Mouse (Mus musculus): Measurements from ENCODE around the gene Nudt16l1. TPM values are rescaled to one million over a fixed set of nuclear protein-coding genes. Genes with fewer than 3 reads are reported as not detected.

Gene Nudt16l1
- polyA plus RNA-seq, 1 experiment from 2014 or later: 132 TPM

- Histone ChIP-seq H3K9me3 (ENCODE audit: control insufficient read depth, low read length) (no peaks in the 10 kb centered on the region), H3K27ac (ENCODE audit: low read depth, low read length) (no peak overlapping the region), H3K4me3 (ENCODE audit: low read depth, low read length) (no peak overlapping the region), H3K9ac (ENCODE audit: low read length) (no peak overlapping the region), H3K4me2 (no peak overlapping the region), H3K27me3 (ENCODE audit: control insufficient read depth, insufficient read depth, low read length) (no peaks in the 10 kb centered on the region), H3K36me3 (ENCODE audit: control insufficient read depth, insufficient read depth, low read length) (no peaks in the 10 kb centered on the region), H3K4me1 (ENCODE audit: control insufficient read depth, insufficient read depth, low read length) (no peaks in the 10 kb centered on the region)
- no peak for ATAC-seq (ENCODE audit: low FRiP score)
- no peak for DNase-seq (ENCODE audit: low spot score, missing footprints)
- WGBS: 80% methylated on average over 5 of the region's 5 CpGs
These were observed 36.0 kb downstream of the Nudt16l1 start for GRCm38 (mm10) chr16:4974521-4974920.

GRCm38 (mm10) chr16:4976180-4976579 lies 37.6 kb downstream of the Nudt16l1 start:
- Histone ChIP-seq H3K4me1 (ENCODE audit: control insufficient read depth, insufficient read depth, low read length) (no peaks in the 10 kb centered on the region), H3K4me2 (no peak overlapping the region), H3K27ac (ENCODE audit: low read depth, low read length) (no peak overlapping the region), H3K9me3 (ENCODE audit: control insufficient read depth, low read length) (no peaks in the 10 kb centered on the region), H3K9ac (ENCODE audit: low read length) (no peak overlapping the region), H3K4me3 (ENCODE audit: low read depth, low read length) (no peak overlapping the region), H3K36me3 (ENCODE audit: control insufficient read depth, insufficient read depth, low read length) (no peaks in the 10 kb centered on the region), H3K27me3 (ENCODE audit: control insufficient read depth, insufficient read depth, low read length) (no peaks in the 10 kb centered on the region)
- WGBS: 74% methylated on average over 2 of the region's 2 CpGs
- no peak for DNase-seq (ENCODE audit: low spot score, missing footprints)
- ATAC-seq (ENCODE audit: low FRiP score): no peak

GRCm38 (mm10) chr16:4978275-4979051 lies 39.9 kb downstream of the Nudt16l1 start:
- no peak for ATAC-seq (ENCODE audit: low FRiP score)
- Histone ChIP-seq H3K9me3 (ENCODE audit: control insufficient read depth, low read length) (no peaks in the 10 kb centered on the region), H3K36me3 (ENCODE audit: control insufficient read depth, insufficient read depth, low read length) (no peaks in the 10 kb centered on the region), H3K27me3 (ENCODE audit: control insufficient read depth, insufficient read depth, low read length) (no peaks in the 10 kb centered on the region), H3K27ac (ENCODE audit: low read depth, low read length) (no peak overlapping the region), H3K9ac (ENCODE audit: low read length) (no peak overlapping the region), H3K4me2 (no peak overlapping the region), H3K4me1 (ENCODE audit: control insufficient read depth, insufficient read depth, low read length) (no peaks in the 10 kb centered on the region), H3K4me3 (ENCODE audit: low read depth, low read length) (no peak overlapping the region)
- DNase-seq (ENCODE audit: low spot score, missing footprints): no peak
- WGBS: 69% methylated on average over 5 of the region's 5 CpGs

- no peaks in the 10 kb centered on the region for H3K27me3 ChIP-seq (ENCODE audit: control insufficient read depth, insufficient read depth, low read length)
- H3K9me3 ChIP-seq (ENCODE audit: control insufficient read depth, low read length): no peaks in the 10 kb centered on the region
- no peak overlapping the region for H3K9ac ChIP-seq (ENCODE audit: low read length)
- DNase-seq (ENCODE audit: low spot score, missing footprints) (no peak), ATAC-seq (ENCODE audit: low FRiP score) (peak; percentile 57; the same call in 1 of the 2 replicates)
- no peak overlapping the region for H3K27ac ChIP-seq (ENCODE audit: low read depth, low read length)
- 72% methylated on average over 4 of the region's 4 CpGs for WGBS
- no peak overlapping the region for H3K4me2 ChIP-seq
- no peaks in the 10 kb centered on the region for H3K36me3 ChIP-seq (ENCODE audit: control insufficient read depth, insufficient read depth, low read length)
- no peaks in the 10 kb centered on the region for H3K4me1 ChIP-seq (ENCODE audit: control insufficient read depth, insufficient read depth, low read length)
- no peak overlapping the region for H3K4me3 ChIP-seq (ENCODE audit: low read depth, low read length)
These were observed 41.3 kb downstream of the Nudt16l1 start for GRCm38 (mm10) chr16:4979755-4980380.

- H3K9me3 ChIP-seq (ENCODE audit: control insufficient read depth, low read length): no peaks in the 10 kb centered on the region
- no peaks in the 10 kb centered on the region for H3K36me3 ChIP-seq (ENCODE audit: control insufficient read depth, insufficient read depth, low read length)
- no peak overlapping the region for H3K4me3 ChIP-seq (ENCODE audit: low read depth, low read length)
- H3K4me1 ChIP-seq (ENCODE audit: control insufficient read depth, insufficient read depth, low read length): no peaks in the 10 kb centered on the region
- 93% methylated on average over 12 of the region's 12 CpGs for WGBS
- no peak overlapping the region for H3K9ac ChIP-seq (ENCODE audit: low read length)
- H3K27me3 ChIP-seq (ENCODE audit: control insufficient read depth, insufficient read depth, low read length): no peaks in the 10 kb centered on the region
- ATAC-seq (ENCODE audit: low FRiP score) (no peak), DNase-seq (ENCODE audit: low spot score, missing footprints) (no peak)
- H3K4me2 ChIP-seq: no peak overlapping the region
- H3K27ac ChIP-seq (ENCODE audit: low read depth, low read length): no peak overlapping the region
These were observed 46.2 kb downstream of the Nudt16l1 start for GRCm38 (mm10) chr16:4984717-4985116.

Other genes starting within 250 kb of the Nudt16l1 start
- gene Nmral1, start 219.4 kb upstream of the Nudt16l1 start, polyA plus RNA-seq (2014; fragmentation: Nextera tagmentation; extraction: Ambion mirVana): 174 and 191 TPM in 2 replicates
- gene Hmox2, start 212.4 kb upstream of the Nudt16l1 start, polyA plus RNA-seq (2014; fragmentation: Nextera tagmentation; extraction: Ambion mirVana): 82.2 and 82.7 TPM in 2 replicates
- 85.7 and 85.8 TPM in 2 replicates for gene Cdip1, start 148.5 kb upstream of the Nudt16l1 start, polyA plus RNA-seq (2014; fragmentation: Nextera tagmentation; extraction: Ambion mirVana)
- 0.29 TPM in 1 of 2 replicates, not detected in the other for gene 4930562C15Rik, start 103.3 kb upstream of the Nudt16l1 start, polyA plus RNA-seq (2014; fragmentation: Nextera tagmentation; extraction: Ambion mirVana)
- gene Ubald1, start 58.4 kb upstream of the Nudt16l1 start, polyA plus RNA-seq (2014; fragmentation: Nextera tagmentation; extraction: Ambion mirVana): 22.1 and 22.2 TPM in 2 replicates
- gene Mgrn1, start 52.5 kb upstream of the Nudt16l1 start, polyA plus RNA-seq (2014; fragmentation: Nextera tagmentation; extraction: Ambion mirVana): 63.8 and 66.9 TPM in 2 replicates
- gene Anks3, start 25.4 kb downstream of the Nudt16l1 start, polyA plus RNA-seq (2014; fragmentation: Nextera tagmentation; extraction: Ambion mirVana): 39.8 and 42.4 TPM in 2 replicates
- gene Sept12, start 59.1 kb downstream of the Nudt16l1 start, polyA plus RNA-seq (2014; fragmentation: Nextera tagmentation; extraction: Ambion mirVana): not detected in 2 replicates
- gene Smim22, start 68.5 kb downstream of the Nudt16l1 start, polyA plus RNA-seq (2014; fragmentation: Nextera tagmentation; extraction: Ambion mirVana): not detected in 2 replicates
- gene Rogdi, start 74.8 kb downstream of the Nudt16l1 start, polyA plus RNA-seq (2014; fragmentation: Nextera tagmentation; extraction: Ambion mirVana): 67.4 and 69.3 TPM in 2 replicates
- gene Glyr1, start 111.1 kb downstream of the Nudt16l1 start, polyA plus RNA-seq (2014; fragmentation: Nextera tagmentation; extraction: Ambion mirVana): 168 and 179 TPM in 2 replicates
- gene Ubn1, start 111.3 kb downstream of the Nudt16l1 start, polyA plus RNA-seq (2014; fragmentation: Nextera tagmentation; extraction: Ambion mirVana): 22.0 and 24.1 TPM in 2 replicates
- 0.44 and 0.48 TPM in 2 replicates for gene Ppl, start 193.7 kb downstream of the Nudt16l1 start, polyA plus RNA-seq (2014; fragmentation: Nextera tagmentation; extraction: Ambion mirVana)
- gene Sec14l5, start 208.3 kb downstream of the Nudt16l1 start, polyA plus RNA-seq (2014; fragmentation: Nextera tagmentation; extraction: Ambion mirVana): 0.23 and 0.25 TPM in 2 replicates